Mouse (Mus musculus) hindbrain, embryonic 11.5 days (tissue): ENCODE measurements around the gene Cyp4a31. TPM values are rescaled to one million over a fixed set of nuclear protein-coding genes. Genes with fewer than 3 reads are reported as not detected.
"Not testable (repeated sequence)": the region's sequence is repeated elsewhere in the genome, so short reads cannot be mapped to it uniquely, and the experiment has no call there.

Experiments
- ATAC-seq: fragments of 200-750 bp; cut with Nextera tagmentation; 2 replicates; pipeline ENCODE4 v1.8.0; 2017; ENCODE audit warnings: mild to moderate bottlenecking, moderate TSS enrichment, moderate library complexity; ENCODE audit not compliant: low FRiP score
- DNase-seq: peaks from one replicate; pipeline ENCODE4 v3.0.0-alpha.2; 2015; ENCODE audit warnings: low spot score
- H3K27ac ChIP-seq: fragments of 300-500 bp; sonication (generic); 2 replicates; pipeline ENCODE4 v1.5.1; 2014; ENCODE audit warnings: mild to moderate bottlenecking, low read depth, low read length
- H3K27me3 ChIP-seq: fragments of 300-500 bp; sonication (generic); 2 replicates; pipeline ENCODE4 v1.6.1; 2014; ENCODE audit warnings: mild to moderate bottlenecking, low read length, moderate library complexity, mixed read lengths; ENCODE audit not compliant: control insufficient read depth, insufficient read depth
- H3K36me3 ChIP-seq: fragments of 300-500 bp; sonication (generic); 2 replicates; pipeline ENCODE4 v1.6.1; 2014; ENCODE audit warnings: mild to moderate bottlenecking, low read length, moderate library complexity, mixed read lengths; ENCODE audit not compliant: control insufficient read depth, insufficient read depth
- H3K4me1 ChIP-seq: fragments of 300-500 bp; sonication (generic); replicated peaks from 2 replicates; pipeline ENCODE4 v1.6.1; 2014; ENCODE audit warnings: low read length, mixed read lengths; ENCODE audit not compliant: control insufficient read depth, insufficient read depth
- H3K4me2 ChIP-seq: fragments of 300-500 bp; sonication (generic); replicated peaks from 2 replicates; pipeline ENCODE4 v1.6.1; 2014; ENCODE audit warnings: mild to moderate bottlenecking, low read depth, low read length
- H3K4me3 ChIP-seq: fragments of 300-500 bp; sonication (generic); 2 replicates; pipeline ENCODE4 v1.5.1; 2014; ENCODE audit warnings: low read depth, low read length
- H3K9ac ChIP-seq: fragments of 300-500 bp; sonication (generic); 2 replicates; pipeline ENCODE4 v1.6.1; 2014; ENCODE audit warnings: low read depth, low read length
- H3K9me3 ChIP-seq: fragments of 300-500 bp; sonication (generic); 2 replicates; pipeline ENCODE4 v1.6.1; 2016; ENCODE audit warnings: low read length; ENCODE audit not compliant: control insufficient read depth
- WGBS: fragments of 180-500 bp; shearing (Covaris S2); extraction: QIAGEN DNeasy Blood & Tissue Kit; methylation state at CpG from one replicate; pipeline ENCODE4 v1.1.7; 2014; 5-methylcytosine and 5-hydroxymethylcytosine counted together
- polyA plus RNA-seq: library from polyadenylated mRNA; unstranded; fragments of >200 nt; fragmentation: Nextera tagmentation; extraction: Ambion mirVana; gene quantifications from 2 replicates; pipeline ENCODE4 v1.2.1, GENCODE M21; 2014

Cyp4a31 gene
- polyA plus RNA-seq, 1 experiment from 2014 or later, result not detected

DNA sequence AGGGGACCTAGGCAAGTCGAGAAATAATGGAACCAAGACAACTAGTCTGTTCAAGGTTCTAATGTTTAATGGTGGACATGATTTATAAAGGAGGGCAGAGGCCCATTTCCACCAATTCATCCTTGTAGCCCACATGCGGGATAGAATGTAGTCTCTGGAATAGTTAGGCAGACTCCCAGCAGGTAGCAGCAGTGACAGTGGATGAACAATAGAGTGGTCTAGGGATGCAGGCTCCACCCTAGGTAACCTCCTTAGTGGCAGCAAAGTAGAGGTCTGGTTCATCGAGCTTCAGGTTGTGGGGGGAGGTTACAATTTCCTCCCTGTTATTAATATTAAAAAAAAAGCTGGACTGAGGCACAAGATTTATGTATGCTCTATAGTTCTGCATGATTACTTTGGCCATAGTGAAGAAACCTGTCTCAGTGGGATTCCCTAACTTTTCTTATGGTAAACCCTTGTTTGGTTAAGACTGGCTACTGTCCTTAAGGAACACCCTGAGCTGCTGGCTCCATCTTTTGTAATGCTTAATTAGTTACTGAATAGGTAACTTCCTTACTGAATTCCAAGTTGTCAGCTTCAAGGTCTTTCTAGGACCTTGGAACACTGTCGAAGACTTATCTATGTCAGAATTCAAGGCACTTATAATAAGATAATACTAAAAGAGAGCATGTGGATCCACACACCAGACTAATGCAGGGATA is 5.4 kb upstream of the Cyp4a31 start:
- H3K27ac ChIP-seq, result no peak overlapping the region
- no peak overlapping the region for H3K4me2 ChIP-seq
- H3K4me3 ChIP-seq, result no peak overlapping the region
- no peaks in the 10 kb centered on the region for H3K27me3 ChIP-seq
- WGBS, result 46% methylated on average over 4 of the region's 4 CpGs
- H3K4me1 ChIP-seq, result no peaks in the 10 kb centered on the region
- DNase-seq, result no peak
- no peak for ATAC-seq
- no peak overlapping the region for H3K9ac ChIP-seq
- no peaks in the 10 kb centered on the region for H3K9me3 ChIP-seq
- no peaks in the 10 kb centered on the region for H3K36me3 ChIP-seq

GRCm38 (mm10) chr4:115561236-115561635 is 2.2 kb upstream of the Cyp4a31 start:
- 69% methylated on average over 5 of the region's 5 CpGs for WGBS
- H3K9me3 ChIP-seq, H3K4me1 ChIP-seq, H3K9ac ChIP-seq, H3K27ac ChIP-seq, H3K4me3 ChIP-seq, ATAC-seq, H3K4me2 ChIP-seq, H3K36me3 ChIP-seq, DNase-seq, H3K27me3 ChIP-seq: not testable (repeated sequence)

GRCm38 (mm10) chr4:115564469-115565225 is 1.2 kb downstream of the Cyp4a31 start:
- not testable (repeated sequence) for ATAC-seq, DNase-seq, H3K9me3 ChIP-seq, H3K27ac ChIP-seq, H3K4me2 ChIP-seq, H3K27me3 ChIP-seq, H3K36me3 ChIP-seq, H3K9ac ChIP-seq, H3K4me3 ChIP-seq, H3K4me1 ChIP-seq
- 90% methylated on average over 6 of the region's 6 CpGs for WGBS

DNA sequence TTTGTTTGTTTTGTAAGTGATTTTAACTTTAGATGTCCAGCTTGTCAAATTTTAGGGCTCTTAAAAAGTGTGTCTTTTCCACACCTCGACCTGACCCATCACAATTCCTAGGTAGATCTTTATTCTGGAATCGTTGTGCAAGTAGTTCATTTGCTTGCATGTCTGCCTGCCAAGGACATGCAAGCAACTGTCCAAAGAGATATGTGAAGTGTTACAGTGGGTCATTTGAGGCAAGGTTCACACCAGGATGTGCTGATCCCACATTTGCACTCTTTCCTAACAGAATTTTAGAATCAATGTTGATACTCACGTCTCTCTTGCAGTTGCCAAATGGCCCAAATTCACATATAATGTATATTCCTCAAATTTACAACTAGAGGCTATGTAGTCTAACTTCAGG is 11.8 kb downstream of the Cyp4a31 start:
- WGBS, result 85% methylated on average over 3 of the region's 3 CpGs
- H3K36me3 ChIP-seq, result no peaks in the 10 kb centered on the region
- H3K9ac ChIP-seq, result no peak overlapping the region
- H3K27ac ChIP-seq, result no peak overlapping the region
- H3K4me3 ChIP-seq, result no peak overlapping the region
- ATAC-seq (no peak), DNase-seq (no peak)
- H3K27me3 ChIP-seq, result no peaks in the 10 kb centered on the region
- H3K9me3 ChIP-seq, result no peaks in the 10 kb centered on the region
- H3K4me2 ChIP-seq, result no peak overlapping the region
- H3K4me1 ChIP-seq, result no peaks in the 10 kb centered on the region

DNA sequence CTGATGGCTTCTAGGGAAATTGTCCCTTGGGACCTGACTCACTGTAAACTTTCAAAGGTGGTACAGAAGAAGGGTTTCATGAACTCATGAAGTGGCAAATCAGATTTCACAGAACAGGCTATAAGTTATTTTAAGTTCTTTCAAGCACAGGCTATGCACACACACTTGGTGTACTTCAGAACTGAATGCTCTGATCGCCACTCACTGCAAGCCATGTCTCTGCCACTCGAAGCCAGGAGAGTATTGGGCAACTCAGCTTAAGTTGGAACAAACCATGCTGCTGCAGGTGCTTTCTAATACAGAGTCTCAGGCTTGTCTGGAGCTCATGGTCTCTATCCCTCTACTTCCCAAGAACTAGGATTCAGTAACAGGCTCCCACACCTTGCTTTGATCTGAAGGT is 12.3 kb downstream of the Cyp4a31 start:
- WGBS, result 92% methylated on average over 2 of the region's 2 CpGs
- no peak for DNase-seq
- no peaks in the 10 kb centered on the region for H3K9me3 ChIP-seq
- ATAC-seq, result no peak
- H3K9ac ChIP-seq, result no peak overlapping the region
- H3K4me1 ChIP-seq, result no peaks in the 10 kb centered on the region
- H3K36me3 ChIP-seq, result no peaks in the 10 kb centered on the region
- H3K4me3 ChIP-seq, result no peak overlapping the region
- no peak overlapping the region for H3K4me2 ChIP-seq
- H3K27ac ChIP-seq, result no peak overlapping the region
- H3K27me3 ChIP-seq, result no peaks in the 10 kb centered on the region

DNA sequence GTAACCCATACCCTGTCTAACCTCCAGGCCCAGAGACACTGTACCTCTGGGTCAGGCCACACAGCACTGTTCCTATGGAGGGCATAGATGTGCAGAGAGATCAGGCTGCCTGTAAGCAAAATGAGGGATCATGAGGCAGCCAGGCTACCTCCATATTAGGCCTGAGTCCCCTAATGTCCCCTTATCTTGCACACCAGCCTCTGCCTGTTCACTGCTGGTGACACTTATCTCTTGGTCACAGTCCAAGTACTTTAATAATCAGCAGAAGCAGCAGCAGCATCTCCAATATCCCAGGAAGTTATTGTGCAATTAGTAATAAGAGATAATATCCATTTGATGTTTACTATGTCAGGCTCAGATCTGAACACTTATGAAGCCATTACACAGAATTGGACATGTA is 19.6 kb downstream of the Cyp4a31 start:
- Histone ChIP-seq H3K9me3 (no peaks in the 10 kb centered on the region), H3K36me3 (no peaks in the 10 kb centered on the region), H3K4me3 (no peak overlapping the region), H3K27me3 (no peaks in the 10 kb centered on the region), H3K27ac (no peak overlapping the region), H3K4me1 (no peaks in the 10 kb centered on the region), H3K4me2 (no peak overlapping the region), H3K9ac (no peak overlapping the region)
- no peak for ATAC-seq
- DNase-seq, result no peak

DNA sequence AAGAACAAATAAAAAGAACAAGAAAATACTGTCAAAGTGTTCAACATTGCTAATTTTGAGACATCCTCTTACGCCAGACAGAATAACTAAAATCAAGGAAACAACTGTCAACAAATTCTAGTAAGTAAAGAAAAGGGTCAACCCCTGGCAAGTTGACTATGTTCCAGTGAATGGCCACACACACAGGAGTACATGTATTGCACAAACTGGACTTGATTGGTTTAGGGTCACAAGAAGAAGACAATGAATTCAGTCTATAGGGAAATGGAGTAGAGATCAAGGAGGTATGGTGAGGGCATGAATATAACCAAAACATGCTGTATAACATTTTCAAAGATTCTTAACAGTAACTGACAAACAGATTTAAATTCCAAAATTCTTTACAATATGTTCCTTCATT is 32.9 kb downstream of the Cyp4a31 start:
- no peaks in the 10 kb centered on the region for H3K9me3 ChIP-seq
- no peak overlapping the region for H3K4me2 ChIP-seq
- H3K9ac ChIP-seq, result no peak overlapping the region
- 87% methylated on average over 1 of the region's 1 CpGs for WGBS
- DNase-seq (no peak), ATAC-seq (no peak)
- no peak overlapping the region for H3K27ac ChIP-seq
- H3K36me3 ChIP-seq, result no peaks in the 10 kb centered on the region
- no peaks in the 10 kb centered on the region for H3K27me3 ChIP-seq
- no peaks in the 10 kb centered on the region for H3K4me1 ChIP-seq
- H3K4me3 ChIP-seq, result no peak overlapping the region

- no peak overlapping the region for H3K4me2 ChIP-seq
- no peak overlapping the region for H3K4me3 ChIP-seq
- WGBS, result 89% methylated on average over 2 of the region's 2 CpGs
Observed at GRCm38 (mm10) chr4:115596824-115597336, 33.4 kb downstream of the Cyp4a31 start.

GRCm38 (mm10) chr4:115600611-115601010 is 37.2 kb downstream of the Cyp4a31 start, which contains the start of gene Cyp4a32:
TSS of gene Cyp4a32 (plus strand) at chr4:115600969.
- H3K27me3 ChIP-seq, H3K9me3 ChIP-seq, H3K27ac ChIP-seq, H3K4me1 ChIP-seq, H3K9ac ChIP-seq, H3K4me2 ChIP-seq, H3K36me3 ChIP-seq, H3K4me3 ChIP-seq, ATAC-seq, DNase-seq: not testable (repeated sequence)
- WGBS, result 91% methylated on average over 8 of the region's 8 CpGs

More at GRCm38 (mm10) chr4:115596824-115597336, 33.4 kb downstream of the Cyp4a31 start:
- DNase-seq, result no peak
- H3K9ac ChIP-seq, result no peak overlapping the region
- H3K4me1 ChIP-seq, result no peaks in the 10 kb centered on the region
- H3K9me3 ChIP-seq, result no peaks in the 10 kb centered on the region
- H3K27me3 ChIP-seq, result no peaks in the 10 kb centered on the region
- H3K27ac ChIP-seq, result no peak overlapping the region
- H3K36me3 ChIP-seq, result no peaks in the 10 kb centered on the region
- no peak for ATAC-seq
